Mouse (Mus musculus) heart, postnatal 0 days (tissue): Measurements from ENCODE around the gene Lonrf2.

Experiments used
- CTCF ChIP-seq: IDR thresholded peaks from 2 replicates; pipeline ENCODE4 v1.5.1; 2016; ENCODE audit warnings: antibody characterized with exemption, control low read depth, low read depth
- EP300 ChIP-seq: IDR thresholded peaks from 2 replicates; pipeline ENCODE4 v1.6.1; 2016; ENCODE audit warnings: antibody characterized with exemption, low read depth

DNA sequence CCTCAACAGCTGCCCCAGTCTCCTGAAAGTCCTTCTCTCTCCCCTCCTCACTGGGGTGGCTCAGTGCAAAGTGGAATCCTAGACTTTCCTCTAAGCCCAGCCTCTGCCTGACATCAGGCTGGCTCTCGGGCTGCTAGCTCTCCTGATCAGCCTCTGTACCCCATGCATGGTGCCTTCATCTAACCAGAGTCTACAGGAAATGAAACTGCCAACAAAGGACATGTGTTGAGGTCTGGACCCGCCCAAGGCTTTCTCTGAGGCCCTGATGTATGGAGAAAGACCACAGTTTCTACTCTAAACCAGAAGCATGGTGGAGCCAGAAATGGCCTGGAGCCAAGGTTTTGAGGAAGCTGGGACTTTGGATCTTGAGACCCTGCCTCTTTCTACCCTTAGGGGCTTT is 49.4 kb upstream of the Lonrf2 start:
- no peak for TF ChIP-seq CTCF
- no peak for TF ChIP-seq EP300
